Mouse (Mus musculus) testis, adult 2 months (tissue): ENCODE measurements around the gene Lgr4. TPM values are rescaled to one million over a fixed set of nuclear protein-coding genes. Genes with fewer than 3 reads are reported as not detected.

Source experiments
- H3K27ac ChIP-seq: fragments of 200-500 bp; 2 replicates; pipeline ENCODE4 v1.5.1; 2012; ENCODE audit warnings: low read depth, low read length; ENCODE audit not compliant: control insufficient read depth, insufficient read depth
- H3K27me3 ChIP-seq: fragments of 200-500 bp; 2 replicates; pipeline ENCODE4 v1.6.1; 2012; ENCODE audit warnings: mild to moderate bottlenecking, low read length, moderate library complexity; ENCODE audit not compliant: control insufficient read depth, insufficient read depth
- H3K36me3 ChIP-seq: fragments of 200-500 bp; 2 replicates; pipeline ENCODE4 v1.6.1; 2012; ENCODE audit warnings: mild to moderate bottlenecking, low read length; ENCODE audit not compliant: control insufficient read depth, insufficient read depth
- H3K4me1 ChIP-seq: fragments of 200-500 bp; 2 replicates; pipeline ENCODE4 v1.6.1; 2012; ENCODE audit warnings: low read length; ENCODE audit not compliant: control insufficient read depth, insufficient read depth
- H3K4me3 ChIP-seq: fragments of 200-500 bp; 2 replicates; pipeline ENCODE4 v1.5.1; 2012; ENCODE audit warnings: low read depth, mild to moderate bottlenecking, low read length, moderate library complexity, mixed read lengths; ENCODE audit not compliant: control insufficient read depth
- CTCF ChIP-seq: fragments of 200-500 bp; IDR thresholded peaks from 2 replicates; pipeline ENCODE4 v1.5.1; 2012; ENCODE audit warnings: low read depth, mild to moderate bottlenecking, inconsistent platforms, low read length, moderate library complexity; ENCODE audit not compliant: control insufficient read depth, insufficient read depth, insufficient replicate concordance
- POLR2A ChIP-seq: fragments of 200-500 bp; IDR thresholded peaks from 2 replicates; pipeline ENCODE4 v1.6.1; 2012; ENCODE audit warnings: low read depth, mild to moderate bottlenecking, inconsistent platforms, low read length, moderate library complexity; ENCODE audit not compliant: control insufficient read depth
- polyA plus RNA-seq: library from polyadenylated mRNA; depleted of rRNA; stranded (reverse); fragments of >200 nt; gene quantifications from 2 replicates; pipeline ENCODE4 v1.2.3, GENCODE M21; 2012

The Lgr4 gene
- polyA plus RNA-seq, 1 experiment, result 4.3 TPM

DNA sequence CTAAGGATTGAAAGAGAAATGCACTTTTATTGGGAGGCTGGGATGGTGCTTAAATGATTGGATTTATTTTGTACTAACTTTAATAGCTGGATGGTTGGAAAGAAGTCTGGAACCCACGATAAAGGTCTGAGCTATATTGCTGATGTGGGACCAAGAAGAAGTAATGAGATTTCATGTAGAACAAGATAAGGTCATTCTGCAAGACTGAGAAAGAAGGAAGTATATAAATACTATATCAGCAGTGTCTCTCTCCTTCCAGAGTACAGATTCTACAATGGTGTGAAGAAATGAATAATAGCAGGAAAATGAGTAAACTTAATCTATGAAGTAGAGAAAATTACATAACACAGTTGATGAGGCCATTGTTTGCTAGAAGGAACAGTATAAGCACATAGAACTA lies 103.0 kb downstream of the Lgr4 start:
- no peak overlapping the region; the same call in 1 of the 2 replicates for H3K4me3 ChIP-seq
- no peak overlapping the region for H3K27ac ChIP-seq
- no peaks in the 10 kb centered on the region for H3K27me3 ChIP-seq
- peaks cover 3% of the 10 kb centered on the region; the same call in 1 of the 2 replicates for H3K4me1 ChIP-seq
- H3K36me3 ChIP-seq, result 0 out of 2 replicates have a peak, but pooled peaks cover 1% of the 10 kb centered on the region
- no peak for TF ChIP-seq POLR2A
- no peak for TF ChIP-seq CTCF

DNA sequence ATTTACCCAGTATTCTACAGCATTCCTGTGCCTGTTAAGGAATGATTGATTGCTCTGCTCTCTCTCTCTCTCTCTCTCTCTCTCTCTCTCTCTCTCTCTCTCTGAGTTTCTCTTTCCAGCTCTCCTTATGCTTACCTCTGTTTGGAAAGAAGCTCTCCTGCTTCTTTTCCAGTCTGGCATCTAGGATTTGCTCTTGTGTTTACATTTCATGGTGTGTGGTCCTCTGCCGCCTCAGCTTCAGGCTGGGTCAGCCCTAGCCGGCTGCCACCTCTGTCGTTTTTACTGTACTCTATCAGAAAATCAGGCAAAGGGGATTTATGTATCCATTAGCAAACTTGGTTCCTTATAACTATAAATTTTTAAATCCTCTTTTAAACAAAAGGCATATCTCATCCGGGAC lies 118.8 kb downstream of the Lgr4 start:
- Histone ChIP-seq H3K27ac (no peak overlapping the region), H3K4me1 (no peaks in the 10 kb centered on the region), H3K4me3 (no peak overlapping the region), H3K36me3 (no peaks in the 10 kb centered on the region), H3K27me3 (no peaks in the 10 kb centered on the region)
- no peak for TF ChIP-seq POLR2A

DNA sequence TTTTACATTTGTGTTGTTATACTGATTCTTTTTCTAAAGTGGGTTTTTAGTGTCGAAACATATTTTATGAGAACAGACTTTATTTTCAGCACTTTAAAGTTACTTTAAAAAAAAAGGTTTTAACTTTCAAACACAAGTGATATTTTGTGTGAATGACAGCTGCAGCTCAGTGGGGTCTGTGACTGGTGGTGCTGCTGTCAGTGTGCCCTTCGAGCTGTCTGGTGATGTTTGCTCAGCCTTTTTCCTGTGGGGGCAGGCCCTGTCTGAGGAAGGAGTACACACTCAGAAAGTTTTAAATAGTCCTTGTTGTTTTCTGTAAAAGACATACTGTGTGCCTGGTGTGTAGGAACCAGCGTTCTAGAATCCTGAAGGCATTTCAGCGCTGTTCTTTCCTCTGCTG lies 119.2 kb downstream of the Lgr4 start:
- no peak overlapping the region for H3K4me3 ChIP-seq
- no peak overlapping the region for H3K27ac ChIP-seq
- no peaks in the 10 kb centered on the region for H3K36me3 ChIP-seq
- H3K4me1 ChIP-seq, result no peaks in the 10 kb centered on the region
- TF ChIP-seq CTCF, result no peak
- no peak for TF ChIP-seq POLR2A
- H3K27me3 ChIP-seq, result no peaks in the 10 kb centered on the region

DNA sequence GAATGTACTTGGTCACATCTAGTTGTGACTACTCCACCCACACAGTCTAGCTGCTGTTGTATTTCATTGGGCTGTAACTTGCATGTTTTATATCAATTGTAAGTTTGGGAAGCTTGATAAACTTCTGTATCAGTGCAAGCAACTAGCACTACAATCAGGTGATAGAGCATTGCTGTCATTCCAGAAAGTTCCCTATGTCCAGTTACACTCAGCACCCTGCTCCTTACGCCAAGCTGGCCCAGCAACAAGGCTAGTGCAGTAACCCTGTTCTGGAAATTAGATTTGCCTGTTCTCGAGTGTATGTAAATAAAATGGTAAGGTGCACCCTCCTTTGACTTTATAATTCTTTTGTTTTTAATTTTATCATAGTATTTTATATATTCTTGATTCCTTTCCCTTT lies 119.8 kb downstream of the Lgr4 start:
- no peaks in the 10 kb centered on the region for H3K4me1 ChIP-seq
- TF ChIP-seq POLR2A, result no peak
- no peak overlapping the region for H3K27ac ChIP-seq
- no peaks in the 10 kb centered on the region for H3K36me3 ChIP-seq
- no peaks in the 10 kb centered on the region for H3K27me3 ChIP-seq
- no peak overlapping the region for H3K4me3 ChIP-seq

DNA sequence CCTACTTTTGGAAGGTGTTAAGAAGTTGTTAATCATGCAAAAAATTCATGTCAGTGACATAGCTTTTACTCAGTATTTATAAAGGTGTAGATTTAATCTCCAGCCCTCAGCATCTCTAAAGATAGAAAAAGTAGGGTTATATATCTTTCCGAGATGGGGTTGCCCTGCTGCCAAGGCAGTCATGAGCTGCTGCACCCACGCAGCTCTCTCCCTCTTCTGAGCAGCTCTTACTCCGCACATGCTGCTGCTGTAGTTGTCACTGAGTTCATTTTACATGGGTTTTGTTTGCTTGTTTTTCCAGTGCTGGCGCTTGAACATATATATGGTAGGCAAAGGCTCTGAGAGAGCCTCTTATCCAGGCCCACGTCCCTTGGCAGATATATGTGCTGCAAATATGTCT lies 120.9 kb downstream of the Lgr4 start:
- H3K4me3 ChIP-seq, result no peak overlapping the region
- no peaks in the 10 kb centered on the region for H3K36me3 ChIP-seq
- no peak overlapping the region for H3K27ac ChIP-seq
- TF ChIP-seq CTCF, result no peak
- no peak for TF ChIP-seq POLR2A
- H3K4me1 ChIP-seq, result no peaks in the 10 kb centered on the region
- no peaks in the 10 kb centered on the region for H3K27me3 ChIP-seq

DNA sequence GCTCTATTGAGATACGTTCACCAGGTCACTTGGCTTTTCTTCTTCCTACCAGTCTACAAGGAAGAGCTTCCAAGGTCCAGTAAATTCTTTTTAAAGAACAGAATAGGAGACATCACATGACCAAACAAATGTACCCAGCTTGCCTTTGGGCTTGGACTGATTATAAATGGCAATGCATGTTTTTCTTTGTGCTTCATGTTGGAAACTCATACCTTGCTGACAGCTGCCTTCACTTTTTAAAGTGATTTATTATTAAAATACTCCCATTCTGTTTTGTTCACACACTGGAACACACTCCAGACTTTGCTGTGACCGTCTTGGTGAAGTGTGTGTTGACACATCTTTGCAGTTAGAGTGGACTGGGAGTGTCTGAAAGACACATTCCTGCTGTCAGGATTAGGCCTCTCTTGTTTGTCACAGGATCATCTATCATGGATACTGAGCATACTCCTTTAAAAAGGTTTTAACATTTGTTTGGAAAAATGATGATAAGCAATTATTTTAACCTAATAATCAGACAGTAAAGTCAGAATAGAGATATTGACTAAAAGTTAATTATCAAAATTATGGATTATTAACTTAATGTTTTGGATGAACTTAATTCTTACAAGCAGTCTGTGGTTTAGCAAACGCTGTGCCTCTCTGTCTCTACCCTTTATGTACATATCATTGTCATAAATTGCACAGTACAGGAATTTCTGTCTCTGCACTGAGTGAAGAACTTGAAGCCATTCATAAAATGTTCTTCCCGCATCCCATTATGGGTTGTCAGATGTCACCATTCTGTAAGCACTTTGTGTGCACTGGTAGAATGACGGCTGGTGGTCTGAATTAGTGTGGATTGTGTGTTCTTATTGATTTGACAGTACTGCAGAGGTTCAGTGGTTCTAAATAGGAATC lies 125.7 kb downstream of the Lgr4 start:
- H3K36me3 ChIP-seq, result no peaks in the 10 kb centered on the region

DNA sequence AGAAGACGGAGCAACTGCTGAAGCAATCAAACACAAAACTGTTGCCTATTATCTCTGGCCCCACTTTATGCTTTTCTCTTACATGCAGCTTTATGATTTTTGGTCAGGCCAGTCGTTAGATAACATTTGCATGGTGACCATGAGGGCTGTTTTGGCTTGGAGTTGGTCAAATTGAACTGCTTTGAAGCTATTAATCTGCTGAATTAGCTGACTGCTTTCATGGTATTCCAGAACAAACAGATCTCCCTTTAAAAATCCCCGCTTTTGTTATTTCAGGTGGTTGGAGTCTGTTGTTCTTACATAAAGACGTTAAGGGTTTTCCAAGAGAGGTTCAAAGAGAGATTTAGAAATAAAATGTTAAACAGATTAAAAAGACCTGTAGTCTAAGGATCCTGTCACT lies 141.0 kb downstream of the Lgr4 start:
- no peak for TF ChIP-seq CTCF
- H3K4me1 ChIP-seq, result no peaks in the 10 kb centered on the region
- no peak overlapping the region for H3K4me3 ChIP-seq
- no peak overlapping the region for H3K27ac ChIP-seq
- no peaks in the 10 kb centered on the region for H3K27me3 ChIP-seq
- no peaks in the 10 kb centered on the region for H3K36me3 ChIP-seq

More for the DNA sequence above, 125.7 kb downstream of the Lgr4 start:
- Histone ChIP-seq H3K27ac (no peak overlapping the region), H3K27me3 (no peaks in the 10 kb centered on the region), H3K4me1 (no peaks in the 10 kb centered on the region), H3K4me3 (no peak overlapping the region)
- no peak for TF ChIP-seq POLR2A
- no peak for TF ChIP-seq CTCF
